Mouse (Mus musculus): Measurements from ENCODE around the gene Sept11. TPM values are rescaled to one million over a fixed set of nuclear protein-coding genes. Genes with fewer than 3 reads are reported as not detected.

Gene Sept11
- polyA plus RNA-seq, 1 experiment from 2014 or later = 168 TPM

Other genes with a start within 250 kb of the Sept11 start
- 1.5 and 1.7 TPM in 2 replicates for gene Sowahb, start 48.4 kb upstream of the Sept11 start, polyA plus RNA-seq (2015; fragmentation: Nextera tagmentation; extraction: Ambion mirVana)
- gene Ccni, start 113.1 kb downstream of the Sept11 start, polyA plus RNA-seq (2015; fragmentation: Nextera tagmentation; extraction: Ambion mirVana) = 124 and 132 TPM in 2 replicates
- gene 2010109A12Rik, start 113.1 kb downstream of the Sept11 start, polyA plus RNA-seq (2015; fragmentation: Nextera tagmentation; extraction: Ambion mirVana) = 1.1 and 1.8 TPM in 2 replicates
- gene Ccng2, start 173.8 kb downstream of the Sept11 start, polyA plus RNA-seq (2015; fragmentation: Nextera tagmentation; extraction: Ambion mirVana) = 65.4 and 67.6 TPM in 2 replicates

All from lung, embryonic 15.5 days (tissue).